Mouse (Mus musculus) left cerebral cortex, postnatal 25 days (tissue): ENCODE measurements around the gene Tm4sf20. TPM values are rescaled to one million over a fixed set of nuclear protein-coding genes. Genes with fewer than 3 reads are reported as not detected.

ENCODE experiments used
- DNase-seq, 2 experiments: peaks; one replicate each; pipeline ENCODE4 v3.0.0; 2022; ENCODE audit warnings: low spot score in 2 of 2, mixed read lengths in 1 of 2
- intact Hi-C: fragments of 180-260 bp; cut with DNase I; formaldehyde crosslinking; loops from one replicate; pipeline ENCODE4 v1.15.1; 2025
- total RNA-seq, 2 experiments: library from RNA; stranded (reverse); gene quantifications; 2 replicates each; pipeline ENCODE4 v1.2.3; 2021

Tm4sf20 gene
- total RNA-seq, 2 experiments from 2014 or later = not detected

GRCm38 (mm10) chr1:82725026-82725874, 43.0 kb downstream of the Tm4sf20 start:
- no peak for DNase-seq
- intact Hi-C loops = no loop called here

- peak; percentile 93 to 96 for DNase-seq
- intact Hi-C loops = no loop called here
Observed at GRCm38 (mm10) chr1:82724339-82725025, 43.8 kb downstream of the Tm4sf20 start, which contains the start of gene Mff. TSS of gene Mff (plus strand) at chr1:82724890.

GRCm38 (mm10) chr1:82717816-82718512, 50.3 kb downstream of the Tm4sf20 start:
- intact Hi-C loops = loop anchor here (5.0 kb wide), 1 partner anchor 156 kb away; no protein-coding TSS in a partner anchor
- peak in 1 of 2 experiments; percentile 44 for DNase-seq

Other genes starting within 250 kb of the Tm4sf20 start
- gene Col4a4, start 181.6 kb downstream of the Tm4sf20 start, total RNA-seq = 1 to 10 TPM; 1.5 to 1.9 TPM
- under 1 TPM; 0.50 to 0.78 TPM for gene Col4a3, start 181.5 kb downstream of the Tm4sf20 start, total RNA-seq
- gene Mff, start 43.6 kb downstream of the Tm4sf20 start, total RNA-seq = 100 to 1,000 TPM; 274 to 279 TPM
- gene Gm47791, start 2.8 kb upstream of the Tm4sf20 start, total RNA-seq = not detected
- gene Agfg1, start 71.0 kb upstream of the Tm4sf20 start, total RNA-seq = 10 to 100 TPM; 81.8 to 88.6 TPM
- 1 to 10 TPM in 1 of 2 experiments, under 1 TPM in 1; 0.87 to 1.2 TPM for gene A030005L19Rik, start 144.9 kb upstream of the Tm4sf20 start, total RNA-seq
- not detected for gene A030014E15Rik, start 156.5 kb upstream of the Tm4sf20 start, total RNA-seq
- not detected for gene Gm6217, start 162.9 kb upstream of the Tm4sf20 start, total RNA-seq
- not detected for gene A030003K21Rik, start 174.9 kb upstream of the Tm4sf20 start, total RNA-seq
- not detected for gene Gm7544, start 187.6 kb upstream of the Tm4sf20 start, total RNA-seq
- not detected for gene Gm47955, start 191.8 kb upstream of the Tm4sf20 start, total RNA-seq
- gene Gm47959, start 232.1 kb upstream of the Tm4sf20 start, total RNA-seq = not detected